Mouse (Mus musculus) midbrain, embryonic 12.5 days (tissue): ENCODE results near the gene 2510009E07Rik. TPM values are rescaled to one million over a fixed set of nuclear protein-coding genes. Genes with fewer than 3 reads are reported as not detected.

Source experiments
- ATAC-seq: fragments of 200-750 bp; cut with Nextera tagmentation; 2 replicates; pipeline ENCODE4 v1.8.0; 2017; ENCODE audit warnings: low read depth, moderate TSS enrichment, moderate library complexity; ENCODE audit not compliant: low FRiP score
- H3K27ac ChIP-seq: fragments of 300-500 bp; sonication (generic); replicated peaks from 2 replicates; pipeline ENCODE4 v1.5.1; 2016; ENCODE audit warnings: mild to moderate bottlenecking
- H3K27me3 ChIP-seq: fragments of 300-500 bp; sonication (generic); 2 replicates; pipeline ENCODE4 v1.6.1; 2016; ENCODE audit warnings: mild to moderate bottlenecking
- H3K36me3 ChIP-seq: fragments of 300-500 bp; sonication (generic); 2 replicates; pipeline ENCODE4 v1.6.1; 2016
- H3K4me1 ChIP-seq: fragments of 300-500 bp; sonication (generic); 2 replicates; pipeline ENCODE4 v1.6.1; 2016
- H3K4me2 ChIP-seq: fragments of 300-500 bp; sonication (generic); replicated peaks from 2 replicates; pipeline ENCODE4 v1.6.1; 2016; ENCODE audit warnings: mild to moderate bottlenecking, moderate library complexity
- H3K4me3 ChIP-seq: fragments of 300-500 bp; sonication (generic); 2 replicates; pipeline ENCODE4 v1.5.1; 2016; ENCODE audit warnings: mild to moderate bottlenecking
- H3K9ac ChIP-seq: fragments of 300-500 bp; sonication (generic); replicated peaks from 2 replicates; pipeline ENCODE4 v1.6.1; 2016; ENCODE audit warnings: mild to moderate bottlenecking, moderate library complexity
- H3K9me3 ChIP-seq: fragments of 300-500 bp; sonication (generic); 2 replicates; pipeline ENCODE4 v1.6.1; 2016; ENCODE audit warnings: mild to moderate bottlenecking
- WGBS: fragments of 180-500 bp; shearing (Covaris S2); methylation state at CpG from one replicate; pipeline ENCODE4 v1.1.7; 2016; 5-methylcytosine and 5-hydroxymethylcytosine counted together
- polyA plus RNA-seq: library from polyadenylated mRNA; unstranded; fragments of >200 nt; fragmentation: Nextera tagmentation; extraction: Ambion mirVana; gene quantifications from 2 replicates; pipeline ENCODE4 v1.2.1, GENCODE M21; 2016

The 2510009E07Rik gene
- polyA plus RNA-seq, 1 experiment from 2014 or later: 144 TPM

GRCm38 (mm10) chr16:21645915-21646314, 48.5 kb downstream of the 2510009E07Rik start:
- ATAC-seq: no peak
- 88% methylated on average over 3 of the region's 3 CpGs for WGBS
- Histone ChIP-seq H3K4me2 (no peak overlapping the region), H3K4me3 (no peak overlapping the region), H3K27ac (peak overlapping the region; percentile 61; the same call in 1 of the 2 replicates), H3K27me3 (no peaks in the 10 kb centered on the region), H3K9me3 (no peaks in the 10 kb centered on the region), H3K36me3 (peaks cover 31% of the 10 kb centered on the region), H3K4me1 (peaks cover 14% of the 10 kb centered on the region), H3K9ac (no peak overlapping the region)

- Histone ChIP-seq H3K9ac (no peak overlapping the region), H3K4me3 (no peak overlapping the region), H3K27ac (peak overlapping the region; percentile 54), H3K4me2 (no peak overlapping the region), H3K9me3 (no peaks in the 10 kb centered on the region), H3K36me3 (peaks cover 26% of the 10 kb centered on the region), H3K4me1 (peaks cover 14% of the 10 kb centered on the region), H3K27me3 (no peaks in the 10 kb centered on the region)
- ATAC-seq: no peak
- 65% methylated on average over 3 of the region's 3 CpGs for WGBS
These were observed 49.9 kb downstream of the 2510009E07Rik start for GRCm38 (mm10) chr16:21644574-21644973.

- peaks cover 25% of the 10 kb centered on the region for H3K36me3 ChIP-seq
- peak; percentile 45; the same call in 1 of the 2 replicates for ATAC-seq
- no peak overlapping the region for H3K4me3 ChIP-seq
- WGBS: 46% methylated on average over 17 of the region's 17 CpGs
- no peak overlapping the region; the same call in 1 of the 2 replicates for H3K9ac ChIP-seq
- peak overlapping the region; percentile 54 for H3K27ac ChIP-seq
- no peaks in the 10 kb centered on the region for H3K27me3 ChIP-seq
- no peak overlapping the region for H3K4me2 ChIP-seq
- peaks cover 14% of the 10 kb centered on the region for H3K4me1 ChIP-seq
- H3K9me3 ChIP-seq: no peaks in the 10 kb centered on the region
These were observed 50.4 kb downstream of the 2510009E07Rik start for GRCm38 (mm10) chr16:21644066-21644561.

GRCm38 (mm10) chr16:21643621-21644041, 50.8 kb downstream of the 2510009E07Rik start:
- Histone ChIP-seq H3K27me3 (no peaks in the 10 kb centered on the region), H3K27ac (peak overlapping the region; percentile 54), H3K4me3 (no peak overlapping the region), H3K4me2 (no peak overlapping the region), H3K9me3 (no peaks in the 10 kb centered on the region), H3K36me3 (peaks cover 25% of the 10 kb centered on the region), H3K9ac (no peak overlapping the region; the same call in 1 of the 2 replicates), H3K4me1 (peaks cover 14% of the 10 kb centered on the region)
- ATAC-seq: no peak
- WGBS: 93% methylated on average over 2 of the region's 2 CpGs

- Histone ChIP-seq H3K9ac (no peak overlapping the region), H3K9me3 (no peaks in the 10 kb centered on the region), H3K27ac (no peak overlapping the region), H3K4me1 (peaks cover 14% of the 10 kb centered on the region), H3K4me2 (no peak overlapping the region), H3K4me3 (no peak overlapping the region), H3K36me3 (peaks cover 22% of the 10 kb centered on the region), H3K27me3 (no peaks in the 10 kb centered on the region)
- ATAC-seq: no peak
- WGBS: 92% methylated on average over 5 of the region's 5 CpGs
These were observed 51.6 kb downstream of the 2510009E07Rik start for GRCm38 (mm10) chr16:21642906-21643305.

- no peak for ATAC-seq
These were observed 52.5 kb downstream of the 2510009E07Rik start for GRCm38 (mm10) chr16:21641944-21642343.

GRCm38 (mm10) chr16:21640766-21641499, 53.5 kb downstream of the 2510009E07Rik start:
- Histone ChIP-seq H3K4me2 (no peak overlapping the region), H3K4me3 (no peak overlapping the region), H3K27ac (no peak overlapping the region), H3K4me1 (peaks cover 12% of the 10 kb centered on the region), H3K27me3 (no peaks in the 10 kb centered on the region), H3K36me3 (peaks cover 11% of the 10 kb centered on the region), H3K9me3 (no peaks in the 10 kb centered on the region), H3K9ac (no peak overlapping the region)
- WGBS: 85% methylated on average over 7 of the region's 7 CpGs
- ATAC-seq: no peak

More at GRCm38 (mm10) chr16:21641944-21642343, 52.5 kb downstream of the 2510009E07Rik start:
- Histone ChIP-seq H3K9ac (no peak overlapping the region), H3K4me1 (peaks cover 14% of the 10 kb centered on the region), H3K9me3 (no peaks in the 10 kb centered on the region), H3K27me3 (no peaks in the 10 kb centered on the region), H3K27ac (no peak overlapping the region), H3K4me3 (no peak overlapping the region), H3K36me3 (peaks cover 14% of the 10 kb centered on the region), H3K4me2 (no peak overlapping the region)
- WGBS: 86% methylated on average over 3 of the region's 3 CpGs

GRCm38 (mm10) chr16:21637201-21637819, 57.2 kb downstream of the 2510009E07Rik start:
- WGBS: 89% methylated on average over 11 of the region's 11 CpGs
- Histone ChIP-seq H3K4me3 (no peak overlapping the region), H3K4me2 (no peak overlapping the region), H3K27ac (no peak overlapping the region), H3K9ac (no peak overlapping the region), H3K9me3 (no peaks in the 10 kb centered on the region), H3K27me3 (no peaks in the 10 kb centered on the region), H3K4me1 (no peaks in the 10 kb centered on the region), H3K36me3 (peaks cover 3% of the 10 kb centered on the region)
- no peak for ATAC-seq

- no peak for ATAC-seq
- no peaks in the 10 kb centered on the region; the same call in 1 of the 2 replicates for H3K36me3 ChIP-seq
- 94% methylated on average over 5 of the region's 5 CpGs for WGBS
- H3K9ac ChIP-seq: no peak overlapping the region
- no peaks in the 10 kb centered on the region for H3K27me3 ChIP-seq
- H3K27ac ChIP-seq: no peak overlapping the region
- H3K4me1 ChIP-seq: no peaks in the 10 kb centered on the region
- no peak overlapping the region for H3K4me3 ChIP-seq
- no peak overlapping the region for H3K4me2 ChIP-seq
- no peaks in the 10 kb centered on the region for H3K9me3 ChIP-seq
These were observed 58.2 kb downstream of the 2510009E07Rik start for GRCm38 (mm10) chr16:21636156-21636853.

GRCm38 (mm10) chr16:21634460-21634859, 60.0 kb downstream of the 2510009E07Rik start:
- no peak overlapping the region for H3K4me2 ChIP-seq
- no peak overlapping the region for H3K4me3 ChIP-seq
- ATAC-seq: no peak

GRCm38 (mm10) chr16:21631815-21632222, 62.6 kb downstream of the 2510009E07Rik start:
- no peak for ATAC-seq
- no peak overlapping the region for H3K4me3 ChIP-seq
- H3K9ac ChIP-seq: no peak overlapping the region
- no peak overlapping the region for H3K4me2 ChIP-seq
- no peaks in the 10 kb centered on the region for H3K36me3 ChIP-seq
- H3K27ac ChIP-seq: no peak overlapping the region
- no peaks in the 10 kb centered on the region for H3K27me3 ChIP-seq
- peaks cover 12% of the 10 kb centered on the region; the same call in 1 of the 2 replicates for H3K4me1 ChIP-seq
- no peaks in the 10 kb centered on the region for H3K9me3 ChIP-seq
- 90% methylated on average over 4 of the region's 4 CpGs for WGBS

More at GRCm38 (mm10) chr16:21634460-21634859, 60.0 kb downstream of the 2510009E07Rik start:
- H3K27ac ChIP-seq: no peak overlapping the region
- no peaks in the 10 kb centered on the region for H3K36me3 ChIP-seq
- H3K9ac ChIP-seq: no peak overlapping the region
- no peaks in the 10 kb centered on the region for H3K27me3 ChIP-seq
- H3K9me3 ChIP-seq: no peaks in the 10 kb centered on the region
- H3K4me1 ChIP-seq: no peaks in the 10 kb centered on the region

GRCm38 (mm10) chr16:21630614-21631013, 63.9 kb downstream of the 2510009E07Rik start:
- H3K27ac ChIP-seq: no peak overlapping the region
- H3K9ac ChIP-seq: no peak overlapping the region
- H3K36me3 ChIP-seq: no peaks in the 10 kb centered on the region
- 94% methylated on average over 4 of the region's 4 CpGs for WGBS
- no peak overlapping the region for H3K4me3 ChIP-seq
- no peak for ATAC-seq
- H3K4me1 ChIP-seq: peaks cover 12% of the 10 kb centered on the region; the same call in 1 of the 2 replicates
- H3K9me3 ChIP-seq: no peaks in the 10 kb centered on the region
- no peak overlapping the region for H3K4me2 ChIP-seq
- no peaks in the 10 kb centered on the region for H3K27me3 ChIP-seq
